Mouse (Mus musculus) bone marrow macrophage, adult 2 months (primary cell): ENCODE data around the gene Siva1.

Source experiments
- CTCF ChIP-seq: IDR thresholded peaks from 2 replicates; pipeline ENCODE4 v1.5.1; 2012; ENCODE audit warnings: low read depth, mild to moderate bottlenecking, low read length, moderate library complexity
- POLR2A ChIP-seq: IDR thresholded peaks from 2 replicates; pipeline ENCODE4 v1.6.1; 2012; ENCODE audit warnings: mild to moderate bottlenecking, low read depth, low read length, borderline replicate concordance

DNA sequence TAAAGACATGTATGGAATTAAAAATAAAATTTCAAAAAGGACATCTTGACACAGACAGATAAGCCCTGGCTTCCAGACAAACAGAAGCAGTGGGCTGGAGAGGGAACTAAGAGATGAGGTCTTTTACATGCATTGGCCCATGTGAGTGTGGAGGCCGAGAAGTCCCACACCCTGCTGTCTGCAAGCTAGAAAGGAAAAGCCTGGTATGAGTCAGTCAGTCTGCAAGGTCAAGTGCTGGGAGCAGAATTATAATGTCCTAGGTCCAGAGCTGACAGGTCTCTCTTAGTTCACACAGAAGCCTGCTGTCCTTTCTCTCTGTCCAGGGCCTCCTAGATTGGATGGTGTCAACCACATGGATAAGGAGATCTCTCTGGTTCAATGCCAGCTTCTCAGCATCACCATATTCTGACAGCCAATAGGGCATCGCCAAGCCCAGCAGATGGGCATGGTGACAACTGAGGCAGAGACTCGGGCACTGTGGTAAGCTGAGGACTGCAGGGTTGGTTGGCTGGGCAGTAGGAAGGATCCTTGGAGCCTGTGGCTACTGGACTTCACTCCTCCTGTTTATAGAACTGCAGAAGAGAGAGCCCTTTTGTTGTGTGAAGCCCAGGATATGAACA lies 52.4 kb downstream of the Siva1 start:
- TF ChIP-seq POLR2A (no peak), CTCF (no peak)
